Mouse (Mus musculus) adrenal gland, postnatal 25 days (tissue): ENCODE data around the gene Trim5. TPM values are rescaled to one million over a fixed set of nuclear protein-coding genes. Genes with fewer than 3 reads are reported as not detected.
A peak's percentile ranks its signal among the peaks of the same experiment; 100 is the strongest.
"Not testable (repeated sequence)": the region's sequence is repeated elsewhere in the genome, so short reads cannot be mapped to it uniquely, and the experiment has no call there.

Source experiments
- DNase-seq: peaks from one replicate; pipeline ENCODE4 v3.0.0; 2021; ENCODE audit warnings: mixed read lengths
- long read RNA-seq: library from polyadenylated mRNA; stranded (forward); transcript quantifications from one replicate; pipeline ENCODE4 v2.0.0, GENCODE M21; 2021
- total RNA-seq: library from RNA; stranded (reverse); gene quantifications from 2 replicates; pipeline ENCODE4 v1.2.3, GENCODE M21; 2021

The Trim5 gene
- total RNA-seq: 5.7 and 7.3 TPM in 2 replicates
- long read RNA-seq, partial matches to known transcripts: 3 of 7 reads
- long read RNA-seq, other reads (novel, unspliced or antisense): 3 of 7 reads

- peak; percentile 4 for DNase-seq
Observed at GRCm38 (mm10) chr7:104287576-104288443, at the start of gene Trim5. TSS of gene Trim5 (minus strand) at chr7:104288094.

- not testable (repeated sequence) for DNase-seq
Observed at GRCm38 (mm10) chr7:104335547-104335946, 47.7 kb upstream of the Trim5 start.

- DNase-seq: not testable (repeated sequence)
Observed at GRCm38 (mm10) chr7:104329171-104329570, 41.3 kb upstream of the Trim5 start, which contains the start of gene Trim34b. TSS of gene Trim34b (plus strand) at chr7:104329471.

GRCm38 (mm10) chr7:104322028-104322427 lies 34.1 kb upstream of the Trim5 start:
- no peak for DNase-seq

GRCm38 (mm10) chr7:104315369-104316080 lies 27.6 kb upstream of the Trim5 start, which contains the start of gene Trim12a:
TSS of gene Trim12a (minus strand) at chr7:104315466.
- not testable (repeated sequence) for DNase-seq

GRCm38 (mm10) chr7:104314796-104315353 lies 27.0 kb upstream of the Trim5 start:
- peak; percentile 1 for DNase-seq

GRCm38 (mm10) chr7:104291638-104292400 lies 3.9 kb upstream of the Trim5 start:
- DNase-seq: no peak

GRCm38 (mm10) chr7:104290641-104291040 lies 2.7 kb upstream of the Trim5 start:
- no peak for DNase-seq

GRCm38 (mm10) chr7:104279361-104279760 lies 8.5 kb downstream of the Trim5 start:
- not testable (repeated sequence) for DNase-seq

GRCm38 (mm10) chr7:104265335-104265734 lies 22.6 kb downstream of the Trim5 start:
- DNase-seq: not testable (repeated sequence)

- not testable (repeated sequence) for DNase-seq
Observed at GRCm38 (mm10) chr7:104260380-104260779, 27.5 kb downstream of the Trim5 start.

- DNase-seq: peak; percentile 18
Observed at GRCm38 (mm10) chr7:104244287-104245181, 43.4 kb downstream of the Trim5 start, which contains the start of gene Trim34a. TSS of gene Trim34a (plus strand) at chr7:104244457.

- DNase-seq: no peak
Observed at GRCm38 (mm10) chr7:104243616-104244015, 44.3 kb downstream of the Trim5 start.

- no peak for DNase-seq
Observed at GRCm38 (mm10) chr7:104240857-104241256, 47.0 kb downstream of the Trim5 start.

GRCm38 (mm10) chr7:104231203-104231602 lies 56.7 kb downstream of the Trim5 start:
- peak; percentile 21 for DNase-seq

- peak; percentile 91 for DNase-seq
Observed at GRCm38 (mm10) chr7:104218701-104219569, 69.0 kb downstream of the Trim5 start, which contains the start of gene Trim6. TSS of gene Trim6 (plus strand) at chr7:104218793.

GRCm38 (mm10) chr7:104217881-104218280 lies 70.0 kb downstream of the Trim5 start:
- no peak for DNase-seq

- DNase-seq: no peak
Observed at GRCm38 (mm10) chr7:104216011-104216535, 71.8 kb downstream of the Trim5 start.
